ENCODE assay signal across 7 mouse cellular contexts in the genomic region with DNA sequence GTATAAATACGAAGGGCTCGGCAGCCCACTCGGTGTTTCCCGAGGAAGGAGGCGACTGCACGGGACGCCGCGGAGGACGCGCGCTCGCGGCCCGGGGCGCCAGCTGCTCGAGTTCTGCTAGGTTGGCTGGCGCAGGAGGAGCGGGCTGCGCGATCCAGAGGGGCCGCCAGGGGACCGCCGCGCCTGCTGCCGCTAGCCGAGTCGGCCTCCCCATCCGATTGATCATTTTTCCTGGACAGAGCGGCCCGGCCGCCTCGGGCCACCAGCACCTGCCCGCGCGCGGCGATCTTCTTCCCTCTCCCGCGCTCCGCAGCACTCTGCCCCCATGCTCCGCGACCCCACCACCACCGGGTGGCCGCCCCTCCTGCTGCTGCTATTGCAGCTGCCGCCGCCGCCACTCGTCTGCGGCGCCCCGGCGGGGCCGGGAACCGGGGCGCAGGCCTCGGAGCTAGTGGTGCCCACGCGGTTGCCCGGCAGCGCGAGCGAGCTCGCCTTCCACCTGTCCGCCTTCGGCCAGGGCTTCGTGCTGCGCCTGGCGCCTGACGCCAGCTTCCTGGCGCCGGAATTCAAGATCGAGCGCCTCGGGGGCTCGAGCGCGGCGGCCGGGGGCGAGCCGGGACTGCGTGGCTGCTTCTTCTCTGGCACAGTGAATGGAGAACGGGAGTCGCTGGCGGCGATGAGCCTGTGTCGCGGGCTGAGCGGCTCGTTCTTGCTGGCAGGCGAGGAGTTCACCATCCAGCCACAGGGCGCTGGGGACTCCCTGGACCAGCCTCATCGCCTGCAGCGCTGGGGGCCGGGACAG. TPM values are rescaled to one million over a fixed set of nuclear protein-coding genes. Genes with fewer than 3 reads are reported as not detected.
DNase-seq lines count a peak whose midpoint lies in the region; ATAC-seq lines count a peak whose summit lies in the region.

A gene (plus strand): TSS at position 51 of the 802 bp plus-strand sequence.

- peak within 1 kb of the TSS; percentile 83 for H3K9ac ChIP-seq in heart, embryonic 13.5 days
- H3K9ac ChIP-seq in stomach, embryonic 16.5 days (ENCODE audit: low read length) = peak within 1 kb of the TSS; percentile 67

- peaks cover 13% of the 10 kb centered on the region for H3K4me1 ChIP-seq in megakaryocyte, embryonic 14.5 days
- peaks cover 43% of the 10 kb centered on the region for H3K4me1 ChIP-seq in heart, embryonic 13.5 days
- no peaks in the 10 kb centered on the region for H3K4me1 ChIP-seq in stomach, embryonic 16.5 days (ENCODE audit: control insufficient read depth, insufficient read depth, low read length)

- H3K27ac ChIP-seq in heart, embryonic 13.5 days (replicated peaks) = no peak within 1 kb of the TSS
- H3K27ac ChIP-seq in stomach, embryonic 16.5 days (ENCODE audit: low read length) = no peak within 1 kb of the TSS; the same call in 1 of the 2 replicates

- WGBS in heart, embryonic 13.5 days = 0% methylated on average over 82 of the region's 96 CpGs
- under 1% methylated on average over 89 of the region's 96 CpGs for WGBS in stomach, embryonic 16.5 days

- H3K27me3 ChIP-seq in megakaryocyte, embryonic 14.5 days (replicated peaks) = peaks cover 76% of the 10 kb centered on the region
- H3K27me3 ChIP-seq in heart, embryonic 13.5 days (replicated peaks) = peaks cover 78% of the 10 kb centered on the region
- H3K27me3 ChIP-seq in stomach, embryonic 16.5 days (ENCODE audit: control insufficient read depth, insufficient read depth, low read length) = peaks cover 39% of the 10 kb centered on the region

- ATAC-seq in megakaryocyte, adult 5-6 weeks (ENCODE audit: poor library complexity, severe bottlenecking) = no peak
- ATAC-seq in heart, embryonic 13.5 days (ENCODE audit: extremely low read depth, insufficient number of reproducible peaks, low FRiP score, low TSS enrichment) = peak; percentile 33; the same call in 1 of the 2 replicates
- ATAC-seq in megakaryocyte progenitor cell, adult 5-6 weeks (replicated peaks; ENCODE audit: poor library complexity) = peak; percentile 52; the same call in 1 of the 2 replicates
- peak; percentile 72; the same call in 1 of the 2 replicates for ATAC-seq in stomach, embryonic 16.5 days (ENCODE audit: insufficient read depth, low FRiP score)

- no peaks in the 10 kb centered on the region for H3K36me3 ChIP-seq in megakaryocyte, embryonic 14.5 days (replicated peaks; ENCODE audit: low read length)
- no peaks in the 10 kb centered on the region for H3K36me3 ChIP-seq in heart, embryonic 13.5 days
- H3K36me3 ChIP-seq in stomach, embryonic 16.5 days (ENCODE audit: control insufficient read depth, insufficient read depth, low read length) = no peaks in the 10 kb centered on the region

- DNase-seq in embryo, embryonic 11 days = peak; percentile 84
- peak; percentile 75 to 81 for DNase-seq in kidney, postnatal 4 days

- H3K9me3 ChIP-seq in megakaryocyte, embryonic 14.5 days = no peaks in the 10 kb centered on the region
- no peaks in the 10 kb centered on the region for H3K9me3 ChIP-seq in heart, embryonic 13.5 days
- no peaks in the 10 kb centered on the region for H3K9me3 ChIP-seq in stomach, embryonic 16.5 days (replicated peaks; ENCODE audit: control insufficient read depth, low read length)

- H3K4me2 ChIP-seq in heart, embryonic 13.5 days = peak within 1 kb of the TSS; percentile 100
- peak within 1 kb of the TSS; percentile 96 for H3K4me2 ChIP-seq in stomach, embryonic 16.5 days (ENCODE audit: low read depth, low read length)

- H3K4me3 ChIP-seq in megakaryocyte, embryonic 14.5 days (replicated peaks) = peak within 1 kb of the TSS; percentile 83
- peak within 1 kb of the TSS; percentile 67 for H3K4me3 ChIP-seq in heart, embryonic 13.5 days
- peak within 1 kb of the TSS; percentile 56 for H3K4me3 ChIP-seq in stomach, embryonic 16.5 days (replicated peaks; ENCODE audit: low read length)

RNA-seq across cellular contexts. Expression of the gene that starts here (rescaled TPM):
- not detected in 2 replicates for polyA plus RNA-seq in megakaryocyte, embryonic 14.5 days (2012; ENCODE audit: insufficient read depth, low replicate concordance)
- total RNA-seq in megakaryocyte, adult 5-6 weeks (2015) = not detected in 2 replicates
- not detected in 2 replicates for total RNA-seq in megakaryocyte, adult 5-6 weeks (2017)
- 8.1 and 8.7 TPM in 2 replicates for polyA plus RNA-seq in heart, embryonic 13.5 days (2015; fragmentation: Nextera tagmentation; extraction: Ambion mirVana)
- total RNA-seq in megakaryocyte progenitor cell, adult 5-6 weeks (2015) = not detected in 2 replicates
- total RNA-seq in megakaryocyte progenitor cell, adult 5-6 weeks (2017) = not detected in 2 replicates
- 6.3 and 6.5 TPM in 2 replicates for polyA plus RNA-seq in stomach, embryonic 16.5 days (2015; fragmentation: Nextera tagmentation; extraction: Ambion mirVana)

Comparison
In these comparisons a context has a peak if more than half of its experiments do, and no peak if none do; other contexts are left out.
1. Peak in ATAC-seq in megakaryocyte progenitor cell, adult 5-6 weeks; RNA of the gene not detected or under 1 TPM.